Mouse (Mus musculus): ENCODE measurements at regions not wholly inside any gene's neighbourhood (a gene's known extent, or its start where the extent isn't known, plus 50 kb on each side); places are given as distances from the start of the nearest gene placed in this dataset.
"Not testable (repeated sequence)": the region's sequence is repeated elsewhere in the genome, so short reads cannot be mapped to it uniquely, and the experiment has no call there.

DNA sequence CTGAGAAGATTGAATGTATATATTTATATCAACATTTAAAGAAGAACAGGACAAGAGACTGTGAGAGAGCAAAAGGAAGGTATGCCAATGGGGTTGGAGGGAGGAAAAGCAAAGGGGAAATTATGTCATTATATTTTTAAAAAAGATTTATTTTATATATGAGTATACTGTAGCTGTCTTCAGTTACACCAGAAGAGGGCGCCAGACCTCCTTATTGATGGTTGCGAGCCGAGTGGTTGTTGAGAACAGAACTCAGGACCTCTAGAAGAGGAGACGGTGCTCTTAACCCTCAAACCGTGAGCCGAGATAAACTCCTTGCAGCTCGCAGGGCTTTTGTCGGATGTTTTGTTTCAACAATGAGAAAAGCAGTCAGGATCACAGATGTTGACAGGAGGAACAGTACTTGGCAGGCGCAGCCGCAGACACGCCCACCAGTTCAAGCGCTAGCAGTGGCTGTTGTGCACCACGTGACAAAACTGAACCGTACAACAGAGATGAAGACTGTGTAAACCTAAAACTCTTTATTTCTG lies 158.7 kb downstream of the Mat2b start:
- in situ Hi-C loops (cut with MboI, MseI) = no loop called here

DNA sequence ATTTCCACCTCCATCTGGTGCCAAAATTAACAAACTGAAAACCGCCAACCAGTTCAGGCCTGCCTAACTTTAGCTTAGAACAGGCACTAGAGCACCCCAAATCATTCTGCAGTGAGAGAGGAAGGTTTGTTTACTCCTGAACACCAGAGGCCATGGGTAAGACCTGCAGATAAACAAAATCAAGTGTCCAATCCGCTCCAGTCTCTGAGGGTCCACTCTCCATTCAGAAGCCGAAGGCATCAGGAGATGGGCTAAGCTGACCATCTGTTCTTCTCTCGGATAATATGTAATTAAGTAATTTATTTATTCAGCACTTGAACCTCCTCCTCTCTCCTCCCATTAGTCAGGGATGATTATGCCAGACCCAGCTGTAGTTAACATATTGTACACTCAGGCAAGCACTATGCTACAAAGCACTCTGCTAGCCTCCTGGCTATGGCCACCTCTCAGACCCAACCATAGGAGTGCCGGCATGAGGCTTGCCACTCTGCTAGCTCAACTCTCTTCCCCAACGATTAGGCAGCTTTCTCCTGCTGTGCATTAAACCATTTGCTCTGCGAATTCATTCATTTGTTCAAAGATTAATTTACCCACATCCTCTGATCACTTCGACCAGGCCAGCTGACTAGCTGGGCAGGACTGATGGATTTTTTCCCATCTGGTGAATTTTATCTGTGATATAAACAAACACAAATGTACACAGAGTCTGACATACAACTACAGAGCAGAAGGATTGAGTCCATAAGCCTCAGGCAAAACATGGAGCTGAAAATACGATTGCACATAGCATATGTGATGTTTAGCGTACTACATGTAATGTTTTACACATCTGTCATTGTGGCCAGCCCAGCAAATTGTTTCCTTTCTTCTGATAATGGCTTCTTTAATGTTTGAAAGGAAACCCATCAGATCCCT lies 184.4 kb downstream of the Mat2b start:
- in situ Hi-C loops (cut with MboI, MseI) = no loop called here

DNA sequence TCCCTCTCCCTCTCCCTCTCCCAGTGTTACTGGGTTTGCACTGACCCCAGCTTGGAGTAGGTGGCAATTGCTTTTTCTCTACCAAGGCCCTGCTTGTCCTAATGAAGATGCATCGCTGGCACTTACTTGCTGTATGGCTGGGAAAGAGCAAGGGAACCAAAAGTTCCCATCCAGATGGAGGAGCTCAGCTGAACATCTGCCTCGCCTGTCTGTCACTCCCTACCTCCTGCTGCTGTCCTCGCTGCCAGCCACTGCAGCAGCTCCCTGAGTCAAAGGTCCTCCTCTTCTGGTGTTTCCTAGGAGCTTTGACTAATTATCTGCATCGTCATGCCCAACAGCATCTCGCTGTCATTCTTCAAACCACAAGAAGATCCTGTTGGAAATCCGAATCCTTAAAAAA lies 203.4 kb downstream of the Mat2b start:
- in situ Hi-C loops (cut with MboI, MseI) = no loop called here

DNA sequence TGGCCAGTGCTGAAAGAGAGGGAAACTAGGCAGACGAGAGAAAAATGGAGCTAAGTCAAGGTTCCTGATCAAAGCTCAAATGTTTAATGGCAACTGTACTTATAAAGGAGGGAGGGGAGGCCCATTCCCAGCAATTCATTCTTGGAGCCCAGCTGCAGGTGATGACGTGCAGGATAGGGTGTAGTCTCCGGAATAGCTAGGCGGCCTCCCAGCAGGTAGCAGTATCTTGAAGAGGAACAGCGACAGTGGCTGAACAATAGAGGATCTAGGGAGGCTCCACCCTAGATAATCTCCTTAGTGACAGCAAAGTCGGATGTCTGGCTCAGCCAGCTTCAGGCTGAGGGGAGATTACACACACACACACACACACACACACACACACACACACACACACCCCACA lies 216.8 kb downstream of the Mat2b start:
- in situ Hi-C loops (cut with MboI, MseI) = not testable (repeated sequence)

DNA sequence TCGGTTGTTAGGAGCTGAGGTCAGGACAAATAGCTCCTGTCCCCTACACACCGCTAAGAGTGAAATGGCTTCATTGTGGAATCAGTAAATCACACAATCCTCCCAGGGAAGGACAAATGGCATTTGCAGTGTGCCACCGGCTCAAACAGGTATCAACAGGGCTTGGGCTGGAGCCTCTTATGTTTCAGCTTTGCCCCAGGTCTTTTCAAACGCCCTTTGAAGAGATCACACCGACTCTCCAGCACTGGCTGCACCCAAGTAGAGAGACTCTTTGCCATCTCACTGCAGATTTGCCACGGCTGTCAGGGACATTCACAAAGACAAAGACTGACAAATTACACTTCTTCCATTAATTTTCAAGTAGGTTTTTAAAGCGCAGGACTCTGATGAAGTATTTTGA lies 217.7 kb downstream of the Mat2b start:
- in situ Hi-C loops (cut with MboI, MseI) = no loop called here

DNA sequence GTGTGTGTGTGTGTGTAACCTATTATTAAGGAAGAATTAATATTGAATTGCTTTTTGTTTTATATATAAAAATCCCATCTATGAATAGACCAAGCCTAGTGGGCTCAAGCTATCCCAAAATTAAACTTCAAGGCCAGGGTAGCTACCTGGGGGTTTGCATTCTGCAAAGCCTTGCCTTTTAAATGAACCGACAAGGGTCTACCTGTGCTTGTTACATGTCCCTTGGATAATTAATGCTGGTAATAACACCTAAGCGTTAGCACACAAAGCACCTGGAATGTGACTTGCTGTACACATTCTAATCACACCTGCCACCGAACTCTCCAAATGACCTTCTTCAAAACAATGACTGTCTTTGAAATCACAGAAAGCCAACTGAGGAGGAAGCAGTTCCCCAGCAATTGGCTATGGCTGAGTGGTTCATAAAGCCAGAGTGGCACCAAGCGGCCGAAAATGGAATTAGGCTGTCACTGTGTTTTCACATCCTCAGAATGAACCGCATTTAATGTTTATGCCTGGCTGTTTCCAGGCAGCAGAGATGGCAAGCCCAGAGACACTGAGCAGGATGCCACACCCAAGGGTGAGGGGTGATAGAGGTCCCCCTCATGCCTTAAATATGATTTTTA lies 225.8 kb downstream of the Mat2b start:
- in situ Hi-C loops (cut with MboI, MseI) = loop anchor here (25.0 kb wide), 1 partner anchor 1782 kb away; no protein-coding TSS in a partner anchor

DNA sequence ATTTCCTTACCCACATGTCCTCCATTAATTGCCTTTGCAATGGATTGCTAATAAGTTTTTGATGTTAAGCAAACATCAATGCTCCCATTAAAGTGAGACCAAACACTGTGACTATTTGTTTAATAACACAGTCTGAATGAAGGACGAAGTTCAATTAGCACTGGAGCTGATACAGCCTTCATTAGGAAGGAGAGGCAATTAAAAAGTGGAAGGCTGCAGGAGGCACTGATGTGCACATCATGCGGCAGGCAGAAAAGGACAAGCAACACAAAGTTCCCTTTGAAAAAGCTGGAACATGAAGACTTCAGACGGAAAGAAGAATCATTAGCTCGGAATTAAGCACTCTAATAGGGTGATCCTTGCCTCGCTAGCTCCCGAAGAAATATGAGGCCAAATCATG lies 238.4 kb downstream of the Mat2b start:
- in situ Hi-C loops (cut with MboI, MseI) = loop anchor here (25.0 kb wide), 1 partner anchor 1769 kb away; no protein-coding TSS in a partner anchor

DNA sequence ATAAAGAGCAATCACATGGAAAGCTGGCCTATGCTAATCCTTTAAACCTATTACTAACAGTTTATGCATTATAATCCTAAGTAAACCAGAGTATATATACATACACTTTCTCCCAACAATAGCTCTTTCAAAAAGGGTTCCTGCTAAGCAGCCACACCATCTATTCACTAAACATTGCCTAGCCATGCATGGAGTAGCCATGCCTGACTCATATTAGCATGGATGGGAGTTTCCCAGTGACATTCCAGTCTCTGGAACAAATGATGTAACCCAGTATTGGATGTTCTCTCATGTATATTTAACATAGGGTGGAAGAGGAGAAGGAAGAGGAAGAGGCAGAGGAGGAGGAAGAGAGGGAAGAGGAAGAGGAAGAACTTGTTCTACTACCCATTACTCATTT lies 240.0 kb downstream of the Mat2b start:
- in situ Hi-C loops (cut with MboI, MseI) = loop anchor here (25.0 kb wide), 1 partner anchor 1768 kb away; no protein-coding TSS in a partner anchor

DNA sequence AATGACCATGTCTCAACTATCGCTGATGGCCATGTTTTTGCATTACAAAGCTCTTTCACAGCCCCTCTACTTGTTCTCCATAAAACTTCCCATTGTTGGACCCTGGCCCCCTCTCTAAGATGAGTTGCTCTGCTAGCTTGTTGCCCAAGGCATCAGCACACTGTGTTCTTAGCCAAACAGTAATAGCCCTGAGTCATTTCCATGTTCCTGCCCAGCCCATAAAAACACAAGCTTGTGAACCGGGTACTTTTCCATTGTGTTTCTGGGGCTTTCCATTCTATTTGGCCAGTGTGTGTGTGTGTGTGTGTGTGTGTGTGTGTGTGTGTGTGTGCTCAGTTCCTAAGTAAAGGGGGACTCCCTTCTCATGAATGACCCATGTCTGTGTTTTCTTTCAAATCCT lies 248.2 kb downstream of the Mat2b start:
- in situ Hi-C loops (cut with MboI, MseI) = no loop called here

DNA sequence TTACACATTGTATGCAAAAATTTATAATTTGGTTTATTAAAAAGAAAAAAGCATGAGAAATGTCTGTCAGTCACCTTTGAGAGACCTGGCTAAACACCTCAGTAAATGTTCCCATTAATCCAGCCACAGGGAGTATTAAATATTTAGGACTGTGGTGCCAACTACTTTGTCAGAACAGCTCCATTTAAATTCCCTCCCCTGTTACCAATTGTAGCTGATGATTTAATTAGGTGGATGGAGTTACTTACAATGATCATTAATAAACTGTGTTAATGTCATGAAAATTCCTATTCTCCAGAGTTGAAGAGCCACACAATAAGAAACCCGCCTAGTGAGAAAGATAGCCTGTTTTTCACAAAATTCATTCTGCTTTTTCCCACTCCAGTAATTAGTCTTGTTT lies 261.0 kb downstream of the Mat2b start:
- in situ Hi-C loops (cut with MboI, MseI) = no loop called here

DNA sequence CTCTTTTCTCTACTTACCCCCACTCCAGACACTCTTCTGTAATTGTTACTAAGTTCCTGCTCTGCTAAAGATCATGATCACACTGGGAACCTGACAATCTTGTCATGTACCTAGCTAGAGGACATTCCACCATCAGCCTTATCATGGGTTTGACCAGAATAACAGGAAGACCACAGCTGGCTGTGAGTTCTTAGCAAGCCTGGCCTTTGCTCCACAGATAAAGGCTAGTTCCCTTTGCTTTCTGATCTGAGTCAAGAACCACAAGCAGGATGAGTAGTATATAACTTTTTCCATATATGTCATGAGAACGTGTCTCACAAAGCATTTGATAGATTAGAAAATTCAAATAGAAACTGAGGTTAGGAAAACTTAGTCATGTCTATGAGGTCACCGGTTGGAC lies 266.1 kb downstream of the Mat2b start:
- in situ Hi-C loops (cut with MboI, MseI) = no loop called here

DNA sequence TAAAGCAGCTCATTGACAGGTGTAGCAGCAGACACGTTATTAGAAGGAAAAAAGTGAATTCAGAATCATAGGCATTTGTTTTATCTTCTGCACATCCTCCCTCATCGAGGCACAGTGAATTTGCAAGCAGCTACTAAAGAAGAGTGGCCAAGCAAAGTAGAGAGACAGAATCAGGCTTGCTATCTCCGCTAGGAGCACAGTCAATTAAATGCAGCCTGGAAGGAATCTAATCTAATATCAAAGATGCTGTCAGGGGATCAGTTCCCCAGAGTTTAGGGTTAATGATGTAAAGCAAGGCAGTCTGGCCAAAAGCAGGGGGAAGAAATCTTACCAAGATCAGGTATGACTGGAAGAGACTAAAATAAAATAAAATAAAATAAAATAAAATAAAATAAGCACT lies 270.7 kb downstream of the Mat2b start:
- in situ Hi-C loops (cut with MboI, MseI) = no loop called here

DNA sequence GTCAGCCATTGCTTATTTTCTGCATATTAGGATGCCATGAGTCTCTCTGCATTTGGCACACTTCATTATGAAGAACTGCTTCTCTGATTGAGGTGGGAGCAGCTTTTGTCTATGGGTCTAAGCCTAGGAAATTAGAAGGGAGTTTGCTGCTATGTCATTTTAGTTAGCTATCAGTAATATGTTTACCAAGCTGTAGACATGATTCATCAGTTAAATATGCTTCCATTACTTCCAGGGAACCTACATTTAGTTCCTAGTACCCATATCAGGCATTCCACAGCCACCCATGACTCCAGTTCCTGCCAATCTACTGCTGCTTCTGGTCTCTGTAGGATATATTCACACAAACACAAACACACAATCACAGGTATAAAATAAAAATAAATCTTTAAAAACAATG lies 287.4 kb downstream of the Mat2b start:
- in situ Hi-C loops (cut with MboI, MseI) = no loop called here

DNA sequence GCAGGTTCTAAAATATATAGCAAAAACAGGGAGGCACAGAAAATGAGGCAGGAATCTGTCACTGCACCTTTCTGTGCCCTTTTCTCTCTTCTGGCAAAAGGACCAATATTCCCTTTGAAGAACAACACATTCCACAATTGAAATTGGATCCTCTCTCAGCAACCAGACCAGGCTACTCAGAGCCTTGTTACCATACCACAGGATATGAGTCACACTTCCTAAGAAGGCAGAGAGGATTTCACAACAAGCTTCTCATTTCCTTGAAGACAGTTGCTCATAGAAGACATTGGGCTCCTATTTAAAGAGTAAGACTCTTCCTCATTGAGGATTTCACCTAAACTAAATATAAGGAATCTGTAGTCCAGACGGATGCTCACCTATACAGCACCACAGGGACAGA lies 292.8 kb downstream of the Mat2b start:
- in situ Hi-C loops (cut with MboI, MseI) = no loop called here

DNA sequence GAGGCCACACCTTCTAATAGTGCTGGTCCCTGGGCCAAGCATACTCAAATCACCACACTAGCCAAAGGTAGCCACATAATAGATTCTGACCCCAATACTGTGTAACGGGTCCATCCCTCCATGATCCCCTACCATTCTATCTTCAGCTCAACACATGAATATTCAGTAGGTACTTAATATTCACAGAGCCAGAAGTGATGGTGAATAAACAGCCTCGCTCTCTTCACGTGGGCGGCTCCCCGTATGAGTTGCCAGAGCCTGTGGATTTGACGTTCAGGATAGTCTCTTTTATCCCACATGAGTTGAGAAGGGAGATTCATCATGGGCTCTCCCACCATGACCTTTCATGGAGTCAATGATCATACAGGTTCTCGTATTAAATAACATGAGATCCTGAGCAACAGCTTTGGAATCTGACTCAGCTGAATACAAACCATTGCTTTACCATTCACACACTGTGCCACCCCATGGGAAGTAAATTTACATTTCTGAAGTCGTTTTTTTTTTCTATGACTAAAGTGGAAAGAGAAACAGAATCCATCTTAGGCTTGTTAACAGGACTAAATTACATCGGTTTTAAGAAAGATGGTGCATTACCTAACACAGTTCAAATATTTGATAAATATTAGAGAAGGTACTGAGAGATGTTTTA lies 297.4 kb downstream of the Mat2b start:
- in situ Hi-C loops (cut with MboI, MseI) = no loop called here

DNA sequence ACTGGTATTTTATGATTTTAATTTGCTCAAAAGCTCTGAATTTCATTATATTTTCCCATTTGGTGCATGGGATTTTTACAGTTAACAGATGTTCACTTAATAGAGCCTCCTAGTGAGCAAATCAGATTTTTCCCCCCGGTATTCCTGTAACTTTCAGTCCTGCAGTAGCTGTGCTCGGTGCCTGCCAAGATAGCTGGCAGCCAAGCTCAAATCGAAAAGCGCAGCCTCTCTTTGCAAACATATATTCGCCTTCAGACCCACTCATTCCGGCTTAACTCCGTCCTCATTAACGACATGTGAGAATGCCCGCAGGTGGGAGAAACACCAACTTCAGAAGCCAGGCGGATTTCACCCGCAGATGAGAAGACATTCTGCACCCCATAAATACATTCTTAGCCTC lies 299.7 kb downstream of the Mat2b start:
- in situ Hi-C loops (cut with MboI, MseI) = no loop called here

DNA sequence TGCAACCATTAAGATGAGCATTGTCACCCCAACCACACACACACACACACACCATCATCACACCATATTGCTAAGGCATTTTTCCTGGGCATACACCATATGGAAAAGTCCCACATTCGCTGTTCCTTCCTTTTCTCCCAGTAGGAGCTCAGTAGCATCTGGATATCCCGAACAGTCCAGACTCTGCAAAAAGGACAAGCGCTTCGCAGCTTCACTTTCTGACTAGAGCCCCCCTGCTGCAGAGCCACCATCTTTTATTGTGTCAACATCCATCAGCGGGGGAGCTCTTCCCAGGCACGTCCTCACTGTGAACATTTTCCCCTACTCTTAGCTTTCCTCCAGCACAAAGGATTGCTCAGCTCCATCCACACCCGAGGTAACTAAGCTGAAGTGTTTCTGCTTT lies 300.1 kb downstream of the Mat2b start:
- in situ Hi-C loops (cut with MboI, MseI) = no loop called here

DNA sequence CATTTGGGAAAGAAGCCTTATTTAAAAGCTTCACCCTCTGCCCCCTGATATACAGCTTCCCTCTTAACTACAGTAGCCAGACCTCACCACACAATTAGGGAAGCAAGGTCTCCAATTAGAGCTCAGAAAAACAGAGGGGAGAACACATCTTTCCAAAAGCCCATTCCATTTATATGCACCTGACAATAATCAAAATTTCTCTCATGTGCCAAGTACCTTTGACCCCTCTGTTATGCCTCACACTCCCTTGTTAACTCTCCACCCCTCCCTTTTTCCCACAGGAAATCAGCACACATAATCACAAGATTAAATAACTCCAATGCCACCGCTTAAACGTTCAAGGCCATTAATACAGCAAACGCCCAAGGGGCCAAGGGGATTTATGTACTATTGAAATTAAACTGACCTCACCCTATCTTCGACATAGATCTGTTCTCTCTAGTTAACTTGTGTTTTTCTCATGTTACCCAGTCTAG lies 300.7 kb downstream of the Mat2b start:
- in situ Hi-C loops (cut with MboI, MseI) = no loop called here

DNA sequence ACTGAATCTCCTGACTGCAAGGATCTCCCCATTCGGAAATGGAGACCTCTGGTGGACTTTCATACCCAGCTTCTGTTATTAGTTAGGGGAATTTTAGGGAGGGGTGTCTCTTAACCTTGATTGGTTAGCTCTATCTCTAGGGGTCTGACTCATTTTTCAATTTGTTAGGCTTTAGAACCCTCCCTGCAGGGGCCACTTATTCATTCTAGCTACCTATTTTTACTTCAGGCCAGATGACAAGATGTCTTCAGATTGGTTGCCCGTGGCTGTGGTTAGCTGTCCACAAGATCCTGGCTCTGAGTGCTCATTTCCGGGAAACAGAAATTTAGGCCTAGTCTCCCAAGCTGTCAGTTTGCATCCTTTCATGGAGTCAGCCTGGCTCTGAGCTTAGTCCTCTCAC lies 314.3 kb downstream of the Mat2b start:
- in situ Hi-C loops (cut with MboI, MseI) = no loop called here

DNA sequence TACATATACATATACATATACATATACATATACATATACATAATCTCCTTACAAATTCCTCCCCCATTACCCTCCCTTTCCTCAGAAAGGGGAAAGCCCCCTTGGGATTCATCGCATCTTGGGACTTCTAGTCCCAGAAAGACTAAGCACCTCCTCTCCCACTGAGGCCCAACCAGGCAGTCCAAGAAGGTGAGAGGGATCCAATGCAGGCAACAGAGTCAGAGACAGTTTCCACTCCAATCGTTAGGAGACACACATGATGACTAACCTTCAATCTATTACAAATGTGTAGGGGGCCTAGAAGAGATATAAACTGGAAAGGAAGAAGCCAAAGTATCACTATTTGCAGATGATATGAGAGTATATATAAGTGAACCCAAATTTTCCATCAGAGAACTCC lies 323.3 kb downstream of the Mat2b start:
- in situ Hi-C loops (cut with MboI, MseI) = no loop called here

DNA sequence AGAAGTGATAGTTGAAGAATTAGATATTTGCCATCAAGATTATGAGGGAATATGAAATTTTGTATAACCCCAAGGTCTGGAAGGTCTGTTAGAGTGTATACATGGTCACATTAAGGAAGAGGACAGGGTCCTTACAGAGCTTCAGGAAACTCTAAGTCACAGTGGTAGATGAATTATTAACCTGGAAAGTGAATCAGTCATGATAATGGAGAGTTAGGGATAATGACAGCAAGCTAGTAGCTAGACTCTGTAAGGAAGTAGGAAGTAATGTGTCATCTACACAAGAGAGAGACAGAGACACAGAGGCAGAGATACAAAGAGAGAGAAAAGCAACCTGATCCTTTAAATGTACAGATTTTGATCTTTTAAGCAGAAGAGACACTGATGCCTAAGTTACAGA lies 328.4 kb downstream of the Mat2b start:
- in situ Hi-C loops (cut with MboI, MseI) = no loop called here

DNA sequence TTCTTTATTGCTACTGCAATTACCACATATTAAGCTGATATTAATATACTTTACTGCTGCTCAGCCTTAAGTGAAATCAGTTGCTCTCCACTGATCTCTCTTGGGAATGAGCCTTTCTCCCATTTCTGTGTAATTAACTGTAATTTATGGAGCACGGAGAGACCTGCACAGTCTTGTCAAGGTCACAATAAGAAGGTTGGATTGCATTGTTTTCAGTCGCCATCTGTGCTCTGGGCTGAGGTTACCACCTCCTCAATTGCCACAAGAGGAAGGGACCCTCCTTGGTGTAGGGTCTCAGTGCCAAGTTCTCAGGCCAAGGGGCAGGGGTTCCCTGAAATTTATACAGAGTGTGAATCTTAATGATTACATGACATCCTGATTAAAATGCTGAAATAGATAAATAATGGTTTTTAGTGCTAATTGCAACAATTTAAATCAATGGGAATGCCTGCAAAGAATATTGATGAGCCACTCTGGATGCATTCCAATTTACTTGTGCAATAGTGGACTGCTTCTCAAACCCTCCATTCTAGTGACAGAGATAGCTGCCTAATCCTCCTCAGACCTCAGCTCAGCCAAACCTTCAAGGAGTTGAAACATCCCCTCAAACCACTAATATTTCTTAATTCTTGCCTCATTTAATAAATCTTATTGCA lies 332.3 kb downstream of the Mat2b start:
- in situ Hi-C loops (cut with MboI, MseI) = no loop called here
